Mouse (Mus musculus): ENCODE results near the gene Uggt1. TPM values are rescaled to one million over a fixed set of nuclear protein-coding genes. Genes with fewer than 3 reads are reported as not detected.

Uggt1 gene
- 75.9 and 76.2 TPM in 2 replicates for polyA plus RNA-seq (2014; fragmentation: Nextera tagmentation; extraction: Ambion mirVana)

DNA sequence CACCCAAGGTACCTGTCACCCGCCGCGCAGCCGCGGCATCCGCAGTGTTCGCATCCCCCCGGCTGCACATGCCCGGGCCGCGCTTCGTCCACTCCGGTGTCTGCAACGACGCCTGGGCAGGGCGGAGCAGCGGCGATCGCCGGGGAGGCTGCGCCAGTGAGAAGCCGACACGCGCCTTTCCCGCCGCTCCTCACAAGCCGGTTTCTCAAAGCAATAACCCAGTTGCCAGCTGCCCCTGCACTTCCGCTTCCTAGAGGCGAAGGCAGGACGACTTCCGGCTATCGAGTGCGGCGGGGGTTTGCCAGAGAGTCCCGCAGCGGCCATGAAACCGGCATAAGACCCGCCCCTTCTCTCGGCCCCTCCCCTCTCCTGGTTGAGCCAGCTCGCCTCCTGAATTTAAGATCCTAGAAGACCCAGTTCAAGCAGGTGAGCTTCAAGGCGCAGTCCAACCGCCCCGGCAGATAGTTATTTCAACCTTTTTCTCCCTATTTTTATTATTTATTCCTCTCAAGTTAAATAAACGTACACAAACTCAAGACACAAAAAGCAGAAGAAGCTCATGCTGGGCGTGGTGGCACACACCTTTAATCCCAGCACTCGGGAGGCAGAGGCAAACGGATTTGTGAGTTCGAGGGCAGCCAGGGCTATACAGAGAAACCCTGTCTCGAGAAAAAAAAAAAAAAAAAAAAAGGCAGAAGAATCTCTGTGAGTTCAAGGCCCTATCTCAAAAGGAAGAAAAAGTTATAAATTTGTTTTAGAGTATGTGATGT is at the start of gene Uggt1:
Uggt1 (minus strand) TSS at position 663 of the 770 bp plus-strand sequence.
- DNase-seq (ENCODE audit: low spot score) (peak; percentile 97), ATAC-seq (ENCODE audit: insufficient number of reproducible peaks, low FRiP score, low TSS enrichment, low read depth) (peak; percentile 97)
- 4% methylated on average over 49 of the region's 49 CpGs for WGBS
- no peak within 1 kb of the TSS for H3K27ac ChIP-seq (replicated peaks; ENCODE audit: low read depth, low read length)
- H3K27me3 ChIP-seq (ENCODE audit: control insufficient read depth, insufficient read depth, low read length): no peaks in the 10 kb centered on the region
- H3K9ac ChIP-seq (ENCODE audit: low read length): peak within 1 kb of the TSS; percentile 69
- no peaks in the 10 kb centered on the region for H3K4me1 ChIP-seq (ENCODE audit: control insufficient read depth, insufficient read depth, low read length)
- no peaks in the 10 kb centered on the region for H3K9me3 ChIP-seq (ENCODE audit: control insufficient read depth, low read length)
- peak within 1 kb of the TSS; percentile 56 for H3K4me2 ChIP-seq (ENCODE audit: low read depth, severe bottlenecking)
- peak within 1 kb of the TSS; percentile 75 for H3K4me3 ChIP-seq (ENCODE audit: low read depth, low read length)
- H3K36me3 ChIP-seq (ENCODE audit: control insufficient read depth, insufficient read depth, low read length): no peaks in the 10 kb centered on the region

DNA sequence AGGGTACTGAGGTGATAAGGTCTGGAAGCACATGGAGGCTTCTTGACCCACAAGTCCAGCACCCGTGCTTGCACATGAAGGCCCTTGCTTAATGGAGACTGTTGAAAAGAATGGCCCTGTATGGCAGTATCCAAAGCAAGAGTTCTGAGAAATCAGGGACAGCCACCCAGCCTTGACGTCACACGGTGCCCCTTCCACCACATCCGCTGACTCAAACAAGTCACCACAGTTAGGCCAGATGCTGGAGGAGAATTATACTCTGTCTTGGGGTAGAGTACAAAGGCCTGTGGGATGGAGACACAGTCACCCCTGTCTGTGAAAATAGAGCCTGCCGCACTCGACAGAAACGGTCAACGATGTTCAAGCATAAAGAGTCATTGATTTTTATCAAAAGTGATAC is 49.0 kb upstream of the Uggt1 start:
- H3K9ac ChIP-seq (ENCODE audit: low read length): no peak overlapping the region
- H3K4me2 ChIP-seq (ENCODE audit: low read depth, severe bottlenecking): no peak overlapping the region
- 90% methylated on average over 8 of the region's 8 CpGs for WGBS
- no peak overlapping the region for H3K4me3 ChIP-seq (ENCODE audit: low read depth, low read length)
- no peaks in the 10 kb centered on the region for H3K27me3 ChIP-seq (ENCODE audit: control insufficient read depth, insufficient read depth, low read length)
- H3K9me3 ChIP-seq (ENCODE audit: control insufficient read depth, low read length): no peaks in the 10 kb centered on the region
- DNase-seq (ENCODE audit: low spot score) (no peak), ATAC-seq (ENCODE audit: insufficient number of reproducible peaks, low FRiP score, low TSS enrichment, low read depth) (no peak)
- H3K4me1 ChIP-seq (ENCODE audit: control insufficient read depth, insufficient read depth, low read length): no peaks in the 10 kb centered on the region
- H3K36me3 ChIP-seq (ENCODE audit: control insufficient read depth, insufficient read depth, low read length): no peaks in the 10 kb centered on the region
- no peak overlapping the region for H3K27ac ChIP-seq (replicated peaks; ENCODE audit: low read depth, low read length)

DNA sequence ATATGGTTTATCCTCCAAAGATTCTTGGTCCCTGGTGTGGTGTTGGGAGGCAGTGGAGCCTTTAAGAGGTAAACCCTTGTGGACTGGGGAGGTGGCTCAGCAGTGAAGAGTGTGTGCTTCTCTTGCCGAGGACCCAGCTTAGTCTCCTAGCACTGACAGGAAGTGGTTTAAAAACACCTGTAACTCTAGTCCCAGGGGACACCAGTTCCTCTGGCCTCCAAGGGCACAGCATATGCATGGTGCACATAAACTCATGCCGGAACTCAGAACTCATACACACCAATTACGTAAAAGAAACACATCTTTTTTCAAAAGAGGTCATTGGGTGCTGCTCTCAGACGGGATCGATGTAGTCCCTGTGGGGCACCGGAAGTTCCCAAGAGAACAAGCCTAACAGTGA is 37.3 kb upstream of the Uggt1 start:
- Histone ChIP-seq H3K9me3 (ENCODE audit: control insufficient read depth, low read length) (no peaks in the 10 kb centered on the region), H3K4me1 (ENCODE audit: control insufficient read depth, insufficient read depth, low read length) (no peaks in the 10 kb centered on the region), H3K4me2 (ENCODE audit: low read depth, severe bottlenecking) (no peak overlapping the region), H3K27ac (replicated peaks; ENCODE audit: low read depth, low read length) (no peak overlapping the region), H3K27me3 (ENCODE audit: control insufficient read depth, insufficient read depth, low read length) (no peaks in the 10 kb centered on the region), H3K36me3 (ENCODE audit: control insufficient read depth, insufficient read depth, low read length) (no peaks in the 10 kb centered on the region), H3K9ac (ENCODE audit: low read length) (no peak overlapping the region), H3K4me3 (ENCODE audit: low read depth, low read length) (no peak overlapping the region)
- WGBS: 89% methylated on average over 6 of the region's 6 CpGs
- ATAC-seq (ENCODE audit: insufficient number of reproducible peaks, low FRiP score, low TSS enrichment, low read depth): no peak
- DNase-seq (ENCODE audit: low spot score): no peak

DNA sequence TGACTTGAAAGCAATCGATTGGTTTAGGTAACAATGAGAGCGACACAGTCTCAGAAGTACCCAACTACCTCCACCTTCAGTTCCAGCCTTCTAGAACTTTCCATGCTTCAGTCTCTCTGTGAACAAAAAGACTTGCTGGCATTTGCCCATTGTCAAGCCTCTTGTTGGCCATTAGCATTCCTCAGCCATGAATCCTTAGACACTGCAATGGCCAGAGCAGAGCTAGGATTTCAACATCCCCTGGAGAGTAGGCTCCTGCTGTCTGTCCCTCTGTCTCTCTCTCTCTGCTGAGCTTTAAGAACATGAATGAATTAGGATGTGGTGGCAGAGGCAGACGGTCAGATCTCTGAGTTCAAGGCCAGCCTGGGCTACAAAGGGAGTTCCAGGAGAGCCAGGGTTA is 36.4 kb upstream of the Uggt1 start:
- Histone ChIP-seq H3K27me3 (ENCODE audit: control insufficient read depth, insufficient read depth, low read length) (no peaks in the 10 kb centered on the region), H3K4me1 (ENCODE audit: control insufficient read depth, insufficient read depth, low read length) (no peaks in the 10 kb centered on the region), H3K4me2 (ENCODE audit: low read depth, severe bottlenecking) (no peak overlapping the region), H3K9me3 (ENCODE audit: control insufficient read depth, low read length) (no peaks in the 10 kb centered on the region), H3K27ac (replicated peaks; ENCODE audit: low read depth, low read length) (no peak overlapping the region), H3K4me3 (ENCODE audit: low read depth, low read length) (no peak overlapping the region), H3K9ac (ENCODE audit: low read length) (no peak overlapping the region), H3K36me3 (ENCODE audit: control insufficient read depth, insufficient read depth, low read length) (no peaks in the 10 kb centered on the region)
- ATAC-seq (ENCODE audit: insufficient number of reproducible peaks, low FRiP score, low TSS enrichment, low read depth): no peak
- DNase-seq (ENCODE audit: low spot score): no peak
- 85% methylated on average over 3 of the region's 3 CpGs for WGBS

DNA sequence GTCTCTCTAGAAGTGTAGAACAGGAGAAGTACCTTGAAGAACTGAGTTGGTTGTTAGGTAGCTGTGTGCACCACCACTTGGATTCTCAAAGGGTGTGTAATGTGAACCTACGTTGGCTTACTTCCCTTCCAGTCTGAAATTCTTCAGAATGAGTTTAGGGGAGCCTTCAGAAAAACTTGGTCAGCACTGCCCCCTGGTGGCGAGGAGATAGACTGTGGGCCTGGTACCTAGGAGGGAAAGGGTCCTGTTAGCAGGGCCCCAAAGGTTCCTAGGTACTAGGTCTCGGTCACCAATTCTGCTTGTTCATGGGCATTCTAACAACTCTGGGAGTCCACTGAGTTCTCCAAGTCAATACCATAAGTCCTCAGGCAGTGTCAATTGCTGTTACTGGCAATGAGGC is 34.7 kb upstream of the Uggt1 start:
- Histone ChIP-seq H3K27me3 (ENCODE audit: control insufficient read depth, insufficient read depth, low read length) (no peaks in the 10 kb centered on the region), H3K4me1 (ENCODE audit: control insufficient read depth, insufficient read depth, low read length) (no peaks in the 10 kb centered on the region), H3K27ac (replicated peaks; ENCODE audit: low read depth, low read length) (no peak overlapping the region), H3K9me3 (ENCODE audit: control insufficient read depth, low read length) (no peaks in the 10 kb centered on the region), H3K4me2 (ENCODE audit: low read depth, severe bottlenecking) (no peak overlapping the region), H3K4me3 (ENCODE audit: low read depth, low read length) (no peak overlapping the region), H3K36me3 (ENCODE audit: control insufficient read depth, insufficient read depth, low read length) (no peaks in the 10 kb centered on the region), H3K9ac (ENCODE audit: low read length) (no peak overlapping the region)
- DNase-seq (ENCODE audit: low spot score) (peak; percentile 88), ATAC-seq (ENCODE audit: insufficient number of reproducible peaks, low FRiP score, low TSS enrichment, low read depth) (no peak)
- WGBS: 22% methylated on average over 3 of the region's 3 CpGs

DNA sequence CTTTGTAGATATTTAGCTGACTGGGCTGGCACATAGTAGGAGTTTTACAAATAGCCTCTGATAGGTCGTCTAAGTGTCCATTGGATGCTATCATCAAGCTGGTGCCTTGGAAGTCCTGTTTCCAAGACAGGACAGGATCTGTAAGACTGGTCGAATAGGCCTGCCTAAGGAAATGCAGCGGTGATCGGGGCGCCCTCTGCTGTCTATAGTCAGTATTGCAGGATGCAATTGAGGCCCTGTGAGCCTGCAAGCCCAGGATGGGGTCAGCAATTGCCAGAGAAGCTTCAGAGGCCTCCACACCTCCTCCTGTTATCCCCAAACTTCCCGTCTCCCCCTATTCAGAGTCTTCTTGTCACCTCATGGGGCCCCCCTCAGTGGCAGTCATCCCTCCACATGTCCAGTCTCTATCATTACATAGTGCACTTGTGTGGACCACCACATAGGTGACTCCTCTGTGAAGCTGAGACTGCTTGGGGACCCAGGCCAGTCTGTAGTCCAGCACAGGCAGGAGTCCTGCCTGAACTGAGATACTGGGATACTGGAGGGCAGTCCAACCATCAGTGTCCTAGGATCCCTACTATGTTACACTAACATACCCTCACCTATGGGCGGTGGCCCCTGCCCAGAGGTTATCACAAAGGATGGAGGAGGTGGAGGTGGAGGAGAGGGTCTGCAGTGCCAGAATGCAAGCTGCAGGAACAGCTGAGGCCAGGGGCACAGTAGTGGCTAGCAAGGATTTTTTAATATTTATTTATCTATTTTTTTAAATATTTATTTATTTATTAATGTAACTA is 32.9 kb upstream of the Uggt1 start:
- DNase-seq (ENCODE audit: low spot score) (peak; percentile 91), ATAC-seq (ENCODE audit: insufficient number of reproducible peaks, low FRiP score, low TSS enrichment, low read depth) (peak; percentile 45)
- Histone ChIP-seq H3K27me3 (ENCODE audit: control insufficient read depth, insufficient read depth, low read length) (no peaks in the 10 kb centered on the region), H3K4me2 (ENCODE audit: low read depth, severe bottlenecking) (no peak overlapping the region), H3K36me3 (ENCODE audit: control insufficient read depth, insufficient read depth, low read length) (no peaks in the 10 kb centered on the region), H3K9ac (ENCODE audit: low read length) (no peak overlapping the region), H3K27ac (replicated peaks; ENCODE audit: low read depth, low read length) (no peak overlapping the region), H3K4me1 (ENCODE audit: control insufficient read depth, insufficient read depth, low read length) (peaks cover 6% of the 10 kb centered on the region), H3K9me3 (ENCODE audit: control insufficient read depth, low read length) (no peaks in the 10 kb centered on the region), H3K4me3 (ENCODE audit: low read depth, low read length) (no peak overlapping the region)
- 19% methylated on average over 7 of the region's 7 CpGs for WGBS

DNA sequence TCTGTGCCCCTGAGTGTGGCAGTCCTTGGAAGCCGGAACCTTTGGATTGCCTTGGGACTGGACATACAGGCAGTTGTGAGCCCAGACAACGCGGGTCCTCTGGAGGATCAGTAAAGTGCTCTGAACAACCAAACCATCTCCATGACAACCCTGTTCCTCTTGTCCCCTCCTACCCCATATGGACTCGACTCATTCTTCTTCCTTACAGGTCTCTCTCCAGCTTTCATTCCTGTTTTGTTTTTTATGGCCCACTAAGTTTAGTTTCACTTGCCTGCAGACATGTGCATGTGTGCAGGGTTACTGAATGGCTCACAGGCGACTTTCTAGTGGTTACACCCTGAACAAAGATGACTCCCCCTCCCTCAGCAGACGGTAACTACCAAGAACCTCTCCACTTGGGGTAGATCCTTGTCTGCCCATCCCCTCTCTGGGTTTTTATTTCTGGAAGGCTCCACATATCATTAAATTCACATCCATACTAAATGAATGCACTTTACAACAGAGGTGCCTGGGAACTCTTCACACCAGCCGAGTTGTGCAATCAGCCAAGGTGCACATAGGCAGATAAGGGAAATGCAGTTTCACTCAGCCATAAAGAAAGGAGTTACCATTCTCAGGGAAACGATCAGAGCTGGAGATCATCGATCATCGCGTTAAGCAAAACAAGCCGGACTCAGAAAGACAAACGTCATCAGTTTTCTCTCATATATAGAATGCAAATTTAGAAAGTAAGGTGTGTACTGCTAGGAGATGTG is 31.3 kb upstream of the Uggt1 start:
- Histone ChIP-seq H3K36me3 (ENCODE audit: control insufficient read depth, insufficient read depth, low read length) (no peaks in the 10 kb centered on the region), H3K4me3 (ENCODE audit: low read depth, low read length) (no peak overlapping the region), H3K27ac (replicated peaks; ENCODE audit: low read depth, low read length) (no peak overlapping the region), H3K9ac (ENCODE audit: low read length) (no peak overlapping the region), H3K4me1 (ENCODE audit: control insufficient read depth, insufficient read depth, low read length) (peaks cover 6% of the 10 kb centered on the region), H3K27me3 (ENCODE audit: control insufficient read depth, insufficient read depth, low read length) (no peaks in the 10 kb centered on the region), H3K9me3 (ENCODE audit: control insufficient read depth, low read length) (no peaks in the 10 kb centered on the region), H3K4me2 (ENCODE audit: low read depth, severe bottlenecking) (no peak overlapping the region)
- 78% methylated on average over 13 of the region's 13 CpGs for WGBS
- DNase-seq (ENCODE audit: low spot score): no peak
- ATAC-seq (ENCODE audit: insufficient number of reproducible peaks, low FRiP score, low TSS enrichment, low read depth): no peak

DNA sequence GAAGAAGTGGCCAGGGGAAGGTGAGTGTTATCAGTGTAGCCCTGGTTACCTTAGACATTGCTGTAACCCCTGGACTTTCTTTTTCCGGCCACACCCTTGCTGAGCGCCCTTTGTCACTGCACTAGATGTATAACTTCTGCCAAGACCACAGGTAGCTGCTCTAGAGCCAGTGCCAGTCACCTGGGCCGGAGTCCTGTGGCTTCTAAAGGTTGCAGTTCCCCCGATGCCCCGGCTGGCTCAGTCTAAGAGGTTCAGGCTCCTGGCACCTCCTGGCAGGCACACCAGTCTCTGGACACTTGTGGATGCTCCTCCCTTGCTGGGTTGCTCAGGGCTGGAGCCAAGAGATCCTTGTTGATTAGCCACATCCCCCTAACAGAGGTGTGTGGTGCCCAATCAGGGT is 29.9 kb upstream of the Uggt1 start, which contains the start of gene Neurl3:
Neurl3 (minus strand) TSS at position 225 of the 400 bp plus-strand sequence.
- Histone ChIP-seq H3K4me3 (ENCODE audit: low read depth, low read length) (no peak within 1 kb of the TSS), H3K27me3 (ENCODE audit: control insufficient read depth, insufficient read depth, low read length) (peaks cover 2% of the 10 kb centered on the region; the same call in 1 of the 2 replicates), H3K9ac (ENCODE audit: low read length) (no peak within 1 kb of the TSS), H3K4me1 (ENCODE audit: control insufficient read depth, insufficient read depth, low read length) (peaks cover 6% of the 10 kb centered on the region), H3K9me3 (ENCODE audit: control insufficient read depth, low read length) (no peaks in the 10 kb centered on the region), H3K27ac (replicated peaks; ENCODE audit: low read depth, low read length) (no peak within 1 kb of the TSS), H3K36me3 (ENCODE audit: control insufficient read depth, insufficient read depth, low read length) (no peaks in the 10 kb centered on the region), H3K4me2 (ENCODE audit: low read depth, severe bottlenecking) (peak within 1 kb of the TSS; percentile 5; the same call in 1 of the 2 replicates)
- ATAC-seq (ENCODE audit: insufficient number of reproducible peaks, low FRiP score, low TSS enrichment, low read depth): no peak
- DNase-seq (ENCODE audit: low spot score): no peak
- 94% methylated on average over 5 of the region's 5 CpGs for WGBS

All from limb, embryonic 11.5 days (tissue).